Mouse (Mus musculus): ENCODE results near the gene Kcnd3.

Kcnd3 gene

GRCm38 (mm10) chr3:105451627-105452555, at the start of gene Kcnd3:
Gene Kcnd3 (plus strand): TSS chr3:105452330.
- DNase-seq (ENCODE audit: low read depth, low spot score): no peak

GRCm38 (mm10) chr3:105402676-105403075, 49.5 kb upstream of the Kcnd3 start:
- no peak for DNase-seq (ENCODE audit: low read depth, low spot score)

- DNase-seq (ENCODE audit: low read depth, low spot score): no peak
Observed at GRCm38 (mm10) chr3:105403410-105404076, 48.6 kb upstream of the Kcnd3 start.

- DNase-seq (ENCODE audit: low read depth, low spot score): no peak
Observed at GRCm38 (mm10) chr3:105404077-105404446, 48.1 kb upstream of the Kcnd3 start.

- DNase-seq (ENCODE audit: low read depth, low spot score): no peak
Observed at GRCm38 (mm10) chr3:105405516-105405915, 46.6 kb upstream of the Kcnd3 start.

GRCm38 (mm10) chr3:105406036-105406435, 46.1 kb upstream of the Kcnd3 start:
- DNase-seq (ENCODE audit: low read depth, low spot score): no peak

- no peak for DNase-seq (ENCODE audit: low read depth, low spot score)
Observed at GRCm38 (mm10) chr3:105408211-105408610, 43.9 kb upstream of the Kcnd3 start.

- DNase-seq (ENCODE audit: low read depth, low spot score): no peak
Observed at GRCm38 (mm10) chr3:105410810-105411209, 41.3 kb upstream of the Kcnd3 start.

- no peak for DNase-seq (ENCODE audit: low read depth, low spot score)
Observed at GRCm38 (mm10) chr3:105411776-105412175, 40.4 kb upstream of the Kcnd3 start.

- no peak for DNase-seq (ENCODE audit: low read depth, low spot score)
Observed at GRCm38 (mm10) chr3:105412229-105412628, 39.9 kb upstream of the Kcnd3 start.

- DNase-seq (ENCODE audit: low read depth, low spot score): no peak
Observed at GRCm38 (mm10) chr3:105412681-105413080, 39.4 kb upstream of the Kcnd3 start.

- DNase-seq (ENCODE audit: low read depth, low spot score): no peak
Observed at GRCm38 (mm10) chr3:105418441-105418840, 33.7 kb upstream of the Kcnd3 start.

GRCm38 (mm10) chr3:105422391-105422790, 29.7 kb upstream of the Kcnd3 start:
- DNase-seq (ENCODE audit: low read depth, low spot score): no peak

GRCm38 (mm10) chr3:105423427-105423826, 28.7 kb upstream of the Kcnd3 start:
- DNase-seq (ENCODE audit: low read depth, low spot score): no peak

GRCm38 (mm10) chr3:105428586-105428985, 23.5 kb upstream of the Kcnd3 start:
- no peak for DNase-seq (ENCODE audit: low read depth, low spot score)

GRCm38 (mm10) chr3:105436383-105436782, 15.7 kb upstream of the Kcnd3 start:
- no peak for DNase-seq (ENCODE audit: low read depth, low spot score)

- no peak for DNase-seq (ENCODE audit: low read depth, low spot score)
Observed at GRCm38 (mm10) chr3:105436971-105437370, 15.2 kb upstream of the Kcnd3 start.

- no peak for DNase-seq (ENCODE audit: low read depth, low spot score)
Observed at GRCm38 (mm10) chr3:105440873-105441495, 11.1 kb upstream of the Kcnd3 start.

GRCm38 (mm10) chr3:105450641-105451470, 1.3 kb upstream of the Kcnd3 start:
- DNase-seq (ENCODE audit: low read depth, low spot score): no peak

- no peak for DNase-seq (ENCODE audit: low read depth, low spot score)
Observed at GRCm38 (mm10) chr3:105452556-105453213, 555 bp downstream of the Kcnd3 start.

Data from retina, postnatal 7 days (tissue).